ENCODE assay signal across 14 mouse cellular contexts in the genomic region with DNA sequence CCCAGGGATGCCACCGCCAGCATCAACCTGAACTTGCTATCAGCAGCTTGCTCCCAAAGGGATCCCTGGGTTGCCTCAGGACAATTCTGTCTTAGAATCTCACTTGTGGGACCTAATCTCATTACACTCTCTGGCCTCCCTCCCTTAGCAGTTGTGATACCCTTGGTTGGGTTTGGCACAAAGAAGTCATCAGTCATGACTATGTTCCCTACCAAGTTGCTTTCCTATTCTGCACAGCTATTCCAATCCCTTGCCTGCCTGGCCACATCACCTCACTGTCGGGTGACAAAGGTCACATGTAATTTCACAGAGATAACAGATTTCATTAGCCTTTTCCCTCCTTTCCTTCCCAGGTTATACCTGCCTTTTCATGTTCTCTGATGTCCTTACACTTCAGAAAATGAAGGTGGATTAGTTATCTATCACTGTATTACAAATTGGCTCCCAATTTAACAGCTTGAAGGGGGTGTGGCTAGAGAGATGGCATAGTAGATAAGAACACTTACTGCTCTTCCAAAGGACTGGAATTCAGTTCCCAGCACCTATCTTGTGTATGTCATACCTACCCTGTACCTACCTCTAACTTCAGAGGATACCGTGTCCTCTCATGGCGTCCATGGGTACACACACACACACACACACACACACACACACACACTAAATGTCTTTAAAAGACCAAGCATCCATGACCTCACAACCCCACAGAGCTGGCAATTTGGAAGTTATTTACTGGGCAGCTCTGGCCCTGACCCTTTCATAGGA. TPM values are rescaled to one million over a fixed set of nuclear protein-coding genes. Genes with fewer than 3 reads are reported as not detected.
A peak's percentile ranks its signal among the peaks of the same experiment; 100 is the strongest.
DNase-seq lines count a peak whose midpoint lies in the region; ATAC-seq and TF ChIP-seq lines count a peak whose summit lies in the region.
"Had no signal": no experiment of that assay in that cellular context is flagged by ENCODE, and none has a peak within 500 bp of the region (broad histone marks: within the 10 kb centered on the region; RNA-seq: fewer than 3 reads in every experiment).

No protein-coding gene starts in this region.

- H3K27me3 ChIP-seq in forebrain, embryonic 12.5 days = peaks cover 87% of the 10 kb centered on the region
- peaks cover 73% of the 10 kb centered on the region for H3K27me3 ChIP-seq in forebrain, embryonic 13.5 days
- peaks cover 22% of the 10 kb centered on the region for H3K27me3 ChIP-seq in embryonic facial prominence, embryonic 10.5 days (replicated peaks; ENCODE audit: low read depth, poor library complexity, severe bottlenecking)
- H3K27me3 ChIP-seq in hindbrain, postnatal 0 days (ENCODE audit: insufficient read depth, low read length) = no peaks in the 10 kb centered on the region
- no peaks in the 10 kb centered on the region for H3K27me3 ChIP-seq in midbrain, embryonic 13.5 days

- 0 out of 2 replicates have a peak, but pooled peaks cover 4% of the 10 kb centered on the region for H3K9me3 ChIP-seq in forebrain, embryonic 12.5 days
- no peaks in the 10 kb centered on the region for H3K9me3 ChIP-seq in forebrain, embryonic 13.5 days (replicated peaks)
- 0 out of 2 replicates have a peak, but pooled peaks cover 5% of the 10 kb centered on the region for H3K9me3 ChIP-seq in embryonic facial prominence, embryonic 10.5 days
- H3K9me3 ChIP-seq in hindbrain, postnatal 0 days (ENCODE audit: low read length) = no peaks in the 10 kb centered on the region
- 0 out of 2 replicates have a peak, but pooled peaks cover 2% of the 10 kb centered on the region for H3K9me3 ChIP-seq in midbrain, embryonic 13.5 days
- H3K9me3 ChIP-seq: kidney, embryonic 15.5 days; liver, embryonic 12.5 days had no signal

- H3K9ac ChIP-seq in forebrain, embryonic 12.5 days = no peak overlapping the region
- no peak overlapping the region for H3K9ac ChIP-seq in forebrain, embryonic 13.5 days
- no peak overlapping the region for H3K9ac ChIP-seq in hindbrain, postnatal 0 days (replicated peaks; ENCODE audit: low read length)
- H3K9ac ChIP-seq in midbrain, embryonic 13.5 days (replicated peaks) = no peak overlapping the region
- H3K9ac ChIP-seq: kidney, embryonic 15.5 days; liver, embryonic 12.5 days had no signal

- no peaks in the 10 kb centered on the region for H3K36me3 ChIP-seq in forebrain, embryonic 12.5 days (replicated peaks)
- no peaks in the 10 kb centered on the region for H3K36me3 ChIP-seq in forebrain, embryonic 13.5 days (ENCODE audit: poor library complexity, severe bottlenecking)
- H3K36me3 ChIP-seq in embryonic facial prominence, embryonic 10.5 days (replicated peaks) = no peaks in the 10 kb centered on the region
- no peaks in the 10 kb centered on the region for H3K36me3 ChIP-seq in hindbrain, postnatal 0 days (ENCODE audit: insufficient read depth, low read length)
- H3K36me3 ChIP-seq in midbrain, embryonic 13.5 days = no peaks in the 10 kb centered on the region
- H3K36me3 ChIP-seq: kidney, embryonic 15.5 days; liver, embryonic 12.5 days had no signal

- peak overlapping the region; percentile 19; the same call in 1 of the 2 replicates for H3K4me3 ChIP-seq in forebrain, embryonic 12.5 days (replicated peaks)
- no peak overlapping the region for H3K4me3 ChIP-seq in forebrain, embryonic 13.5 days
- H3K4me3 ChIP-seq in embryonic facial prominence, embryonic 10.5 days = peak overlapping the region; percentile 38
- H3K4me3 ChIP-seq in hindbrain, postnatal 0 days (ENCODE audit: low read length) = no peak overlapping the region
- no peak overlapping the region for H3K4me3 ChIP-seq in midbrain, embryonic 13.5 days (replicated peaks)
- H3K4me3 ChIP-seq: erythroblast, embryonic 14.5 days; kidney, embryonic 15.5 days; liver, embryonic 12.5 days had no signal

- WGBS in forebrain, embryonic 12.5 days = 58% methylated on average over 4 of the region's 4 CpGs
- 62% methylated on average over 4 of the region's 4 CpGs for WGBS in forebrain, embryonic 13.5 days
- WGBS in embryonic facial prominence, embryonic 10.5 days = 55% methylated on average over 4 of the region's 4 CpGs
- WGBS in hindbrain, postnatal 0 days = 54% methylated on average over 4 of the region's 4 CpGs
- WGBS in midbrain, embryonic 13.5 days = 82% methylated on average over 3 of the region's 4 CpGs

- H3K27ac ChIP-seq in forebrain, embryonic 12.5 days = peak overlapping the region; percentile 63; the same call in 1 of the 2 replicates
- no peak overlapping the region for H3K27ac ChIP-seq in forebrain, embryonic 13.5 days
- peak overlapping the region; percentile 78; the same call in 1 of the 2 replicates for H3K27ac ChIP-seq in embryonic facial prominence, embryonic 10.5 days (replicated peaks)
- H3K27ac ChIP-seq in hindbrain, postnatal 0 days = peak overlapping the region; percentile 45; the same call in 1 of the 2 replicates
- 0 out of 2 replicates have a peak overlapping the region, but pooled peaks have one; percentile 21 for H3K27ac ChIP-seq in midbrain, embryonic 13.5 days
- H3K27ac ChIP-seq: kidney, embryonic 15.5 days; liver, embryonic 12.5 days had no signal

- DNase-seq in embryonic facial prominence, embryonic 10.5 days (ENCODE audit: low spot score) = no peak
- peak; percentile 10 for DNase-seq in hindbrain, postnatal 0 days (ENCODE audit: low spot score)
- no peak for DNase-seq in testis, postnatal 14 days (ENCODE audit: low spot score)
- no peak for DNase-seq in layer of hippocampus, adult 18-20 months (ENCODE audit: low spot score in 2 of 2)
- no peak for DNase-seq in adrenal gland, postnatal 4 days (ENCODE audit: low spot score in 2 of 2)
- DNase-seq: cerebellum, postnatal 14 days; gastrocnemius, postnatal 10 days; lung, postnatal 4 days had no signal

- ATAC-seq in forebrain, embryonic 12.5 days (ENCODE audit: low FRiP score) = no peak
- no peak for ATAC-seq in forebrain, embryonic 13.5 days
- no peak for ATAC-seq in hindbrain, postnatal 0 days
- peak; percentile 36; the same call in 1 of the 2 replicates for ATAC-seq in midbrain, embryonic 13.5 days
- ATAC-seq: liver, embryonic 12.5 days had no signal

- H3K4me1 ChIP-seq in forebrain, embryonic 12.5 days = peaks cover 14% of the 10 kb centered on the region
- peaks cover 11% of the 10 kb centered on the region for H3K4me1 ChIP-seq in forebrain, embryonic 13.5 days
- peaks cover 10% of the 10 kb centered on the region for H3K4me1 ChIP-seq in embryonic facial prominence, embryonic 10.5 days
- H3K4me1 ChIP-seq in hindbrain, postnatal 0 days (ENCODE audit: insufficient read depth, low read length) = 0 out of 2 replicates have a peak, but pooled peaks cover 4% of the 10 kb centered on the region
- H3K4me1 ChIP-seq in midbrain, embryonic 13.5 days (replicated peaks) = peaks cover 14% of the 10 kb centered on the region
- H3K4me1 ChIP-seq: kidney, embryonic 15.5 days; liver, embryonic 12.5 days had no signal

- H3K4me2 ChIP-seq in forebrain, embryonic 12.5 days = peak overlapping the region; percentile 43
- H3K4me2 ChIP-seq in forebrain, embryonic 13.5 days = no peak overlapping the region
- peak overlapping the region; percentile 23; the same call in 1 of the 2 replicates for H3K4me2 ChIP-seq in hindbrain, postnatal 0 days (ENCODE audit: low read depth, low read length)
- H3K4me2 ChIP-seq in midbrain, embryonic 13.5 days (replicated peaks) = peak overlapping the region; percentile 44
- H3K4me2 ChIP-seq: liver, embryonic 12.5 days had no signal

- no peak for TF ChIP-seq CTCF in hindbrain, postnatal 0 days (IDR thresholded peaks at IDR 0.05; ENCODE audit: low read depth)

RNA-seq across cellular contexts. Expression of a gene that starts 17.8 kb away (rescaled TPM):
- 9.3 and 9.4 TPM in 2 replicates for polyA plus RNA-seq in forebrain, embryonic 12.5 days (2016; fragmentation: Nextera tagmentation; extraction: Ambion mirVana)
- 9.3 and 10.6 TPM in 2 replicates for polyA plus RNA-seq in forebrain, embryonic 13.5 days (2015; fragmentation: Nextera tagmentation; extraction: Ambion mirVana)
- 9.5 and 13.9 TPM in 2 replicates for polyA plus RNA-seq in embryonic facial prominence, embryonic 10.5 days (2016; fragmentation: Nextera tagmentation; extraction: Ambion mirVana)
- total RNA-seq in hindbrain, postnatal 0 days (2014; rRNA removed) = 8.5 and 15.2 TPM in 2 replicates
- 23.0 and 23.2 TPM in 2 replicates for polyA plus RNA-seq in hindbrain, postnatal 0 days (2015; fragmentation: Nextera tagmentation; extraction: Ambion mirVana)
- 9.4 and 11.8 TPM in 2 replicates for polyA plus RNA-seq in midbrain, embryonic 13.5 days (2015; fragmentation: Nextera tagmentation; extraction: Ambion mirVana)
- total RNA-seq in layer of hippocampus, adult 18-20 months (2021) = 10 to 100 TPM; 35.2 to 41.0 TPM
- total RNA-seq in adrenal gland, postnatal 4 days (2021) = 10 to 100 TPM in 1 of 2 experiments, 1 to 10 TPM in 1; 7.1 to 13.2 TPM

RNA-seq across cellular contexts. Expression of a gene that starts 27.3 kb away (rescaled TPM):
- polyA plus RNA-seq in forebrain, embryonic 12.5 days (2016; fragmentation: Nextera tagmentation; extraction: Ambion mirVana) = 203 and 207 TPM in 2 replicates
- 190 and 212 TPM in 2 replicates for polyA plus RNA-seq in forebrain, embryonic 13.5 days (2015; fragmentation: Nextera tagmentation; extraction: Ambion mirVana)
- 203 and 223 TPM in 2 replicates for polyA plus RNA-seq in embryonic facial prominence, embryonic 10.5 days (2016; fragmentation: Nextera tagmentation; extraction: Ambion mirVana)
- total RNA-seq in hindbrain, postnatal 0 days (2014; rRNA removed) = 111 and 114 TPM in 2 replicates
- 186 and 192 TPM in 2 replicates for polyA plus RNA-seq in hindbrain, postnatal 0 days (2015; fragmentation: Nextera tagmentation; extraction: Ambion mirVana)
- 202 and 208 TPM in 2 replicates for polyA plus RNA-seq in midbrain, embryonic 13.5 days (2015; fragmentation: Nextera tagmentation; extraction: Ambion mirVana)
- total RNA-seq in layer of hippocampus, adult 18-20 months (2021) = 100 to 1,000 TPM; 123 to 131 TPM
- total RNA-seq in adrenal gland, postnatal 4 days (2021) = 100 to 1,000 TPM; 101 to 109 TPM

RNA-seq across cellular contexts. Expression of a gene that starts 38.1 kb away (rescaled TPM):
- polyA plus RNA-seq in forebrain, embryonic 12.5 days (2016; fragmentation: Nextera tagmentation; extraction: Ambion mirVana) = 1.8 and 2.0 TPM in 2 replicates
- polyA plus RNA-seq in forebrain, embryonic 13.5 days (2015; fragmentation: Nextera tagmentation; extraction: Ambion mirVana) = 1.3 and 1.6 TPM in 2 replicates
- 1.2 and 1.4 TPM in 2 replicates for polyA plus RNA-seq in embryonic facial prominence, embryonic 10.5 days (2016; fragmentation: Nextera tagmentation; extraction: Ambion mirVana)
- 3.5 and 4.8 TPM in 2 replicates for total RNA-seq in hindbrain, postnatal 0 days (2014; rRNA removed)
- 1.7 and 1.9 TPM in 2 replicates for polyA plus RNA-seq in hindbrain, postnatal 0 days (2015; fragmentation: Nextera tagmentation; extraction: Ambion mirVana)
- polyA plus RNA-seq in midbrain, embryonic 13.5 days (2015; fragmentation: Nextera tagmentation; extraction: Ambion mirVana) = 1.4 and 2.3 TPM in 2 replicates
- 1 to 10 TPM; 4.3 to 4.8 TPM for total RNA-seq in layer of hippocampus, adult 18-20 months (2021)
- total RNA-seq in adrenal gland, postnatal 4 days (2021) = 1 to 10 TPM; 9.1 to 9.8 TPM

Comparison
In these comparisons a context has a peak if more than half of its experiments do, and no peak if none do; other contexts are left out.
1. H3K4me3 ChIP-seq: peak in forebrain, embryonic 12.5 days (single experiment) and embryonic facial prominence, embryonic 10.5 days (single experiment); none in forebrain, embryonic 13.5 days (single experiment), hindbrain, postnatal 0 days (single experiment) and midbrain, embryonic 13.5 days (single experiment).